Mouse (Mus musculus) spleen, embryonic (tissue): ENCODE measurements around the gene Nlrp4f.

Experiments used
- CTCF ChIA-PET: fragments of 350-600 bp; sonication (Branson Sonifier 250); formaldehyde crosslinking; loops from one replicate; lab custom pipeline; 2022; lab: Charles Lee

Gene Nlrp4f

DNA sequence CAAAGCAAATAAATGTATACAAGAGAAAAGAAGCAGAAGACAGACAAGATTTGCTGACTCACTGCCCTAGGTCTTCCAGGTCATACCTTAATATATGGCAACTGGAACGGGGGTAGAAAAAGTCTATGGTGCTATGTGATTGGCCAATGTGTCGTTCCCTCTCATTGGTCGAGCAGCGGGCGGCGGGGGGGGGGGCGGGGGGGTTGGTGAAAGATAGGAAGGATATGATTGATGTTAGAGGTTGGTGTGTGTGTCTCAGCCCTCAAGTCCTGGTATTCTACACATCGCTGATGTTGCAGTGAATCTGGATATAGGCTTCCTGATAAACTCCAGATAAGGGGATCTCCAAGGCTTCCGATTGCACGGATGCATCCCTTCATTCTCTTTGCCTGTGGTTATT lies at the start of gene Nlrp4f:
Gene Nlrp4f, minus strand, starts transcription at position 101 of the 400 bp plus-strand sequence.
- CTCF ChIA-PET, result no interaction called here

DNA sequence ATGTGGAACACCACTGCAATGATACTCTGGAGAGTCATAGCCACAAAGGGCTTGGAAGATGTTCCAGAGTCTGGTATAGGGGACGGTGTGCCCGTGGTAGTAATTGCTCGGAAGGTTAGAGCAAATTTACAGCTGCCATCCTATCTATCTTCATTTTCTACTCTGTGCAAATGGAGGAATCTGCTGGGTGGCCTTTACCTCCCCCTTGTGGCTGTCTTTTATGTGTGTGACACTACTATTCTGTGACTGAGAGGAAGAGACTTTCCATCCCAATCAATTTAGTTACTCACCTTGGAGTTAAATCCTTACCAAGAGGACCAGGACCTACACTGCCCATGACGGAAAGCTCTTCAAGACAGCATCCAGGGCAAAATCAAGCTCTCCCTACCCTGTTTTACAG lies 37.5 kb upstream of the Nlrp4f start:
- CTCF ChIA-PET, result no interaction called here

- CTCF ChIA-PET, result no interaction called here
Measured at GRCm38 (mm10) chr13:65242319-65242787, 36.6 kb upstream of the Nlrp4f start.

DNA sequence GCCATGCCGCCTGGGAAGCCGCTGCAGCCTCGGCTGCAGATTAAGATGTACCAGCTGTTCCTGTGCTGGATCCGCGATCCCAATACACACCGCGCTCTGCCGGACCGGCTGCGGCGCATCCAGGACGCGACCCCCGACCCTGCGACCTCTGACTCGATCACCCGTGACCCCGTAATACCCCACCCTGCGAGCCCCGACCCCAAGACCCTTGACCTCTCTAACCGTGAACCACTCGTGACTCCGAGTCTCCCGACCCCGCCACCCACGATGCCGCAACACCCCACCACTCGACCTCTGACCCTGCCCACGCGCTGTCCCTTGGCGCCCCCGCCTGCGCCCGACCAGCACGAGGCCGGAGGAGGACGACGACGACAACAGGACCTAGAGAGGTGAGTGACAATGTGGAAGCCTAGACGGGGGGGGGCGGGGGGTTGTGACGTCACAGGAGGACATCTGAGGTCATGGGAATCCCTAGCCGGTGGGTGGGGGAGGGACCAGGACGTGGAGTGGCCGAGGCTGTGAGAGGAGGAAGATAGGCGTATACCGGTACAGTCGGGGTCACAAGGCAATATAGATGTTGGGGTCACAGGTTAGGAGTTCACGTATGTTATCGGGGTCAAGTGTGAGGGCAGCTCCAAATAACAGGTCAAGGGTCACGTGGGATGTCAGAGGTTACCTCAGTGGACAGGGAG lies 36.0 kb upstream of the Nlrp4f start:
- CTCF ChIA-PET, result no interaction called here

DNA sequence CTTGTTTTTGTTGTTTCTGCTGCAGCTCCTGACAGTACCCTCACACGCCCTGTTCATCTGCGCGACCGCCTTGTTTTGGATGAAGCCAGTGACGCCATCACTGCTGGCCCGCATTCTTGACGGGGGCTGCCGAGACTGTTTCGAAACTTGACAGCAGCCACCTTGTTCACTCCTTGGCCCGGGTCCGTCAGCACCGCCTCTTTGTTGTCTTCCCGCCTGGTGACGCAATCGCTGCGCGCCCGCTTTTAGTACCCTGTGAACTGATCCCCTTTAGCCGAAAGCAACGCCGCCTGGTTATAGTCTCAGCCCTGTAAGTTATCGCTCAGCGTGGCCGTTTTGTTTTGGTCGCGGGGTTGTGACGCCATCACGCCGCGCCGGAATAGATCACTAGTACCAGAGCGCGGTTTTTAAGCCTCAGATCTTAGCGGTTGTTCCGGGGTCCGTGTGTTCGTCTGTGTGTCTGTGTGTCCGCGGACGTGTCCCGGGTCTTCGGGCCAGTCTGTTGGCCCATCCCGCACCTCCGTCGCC lies 35.4 kb upstream of the Nlrp4f start:
- CTCF ChIA-PET, result no interaction called here

DNA sequence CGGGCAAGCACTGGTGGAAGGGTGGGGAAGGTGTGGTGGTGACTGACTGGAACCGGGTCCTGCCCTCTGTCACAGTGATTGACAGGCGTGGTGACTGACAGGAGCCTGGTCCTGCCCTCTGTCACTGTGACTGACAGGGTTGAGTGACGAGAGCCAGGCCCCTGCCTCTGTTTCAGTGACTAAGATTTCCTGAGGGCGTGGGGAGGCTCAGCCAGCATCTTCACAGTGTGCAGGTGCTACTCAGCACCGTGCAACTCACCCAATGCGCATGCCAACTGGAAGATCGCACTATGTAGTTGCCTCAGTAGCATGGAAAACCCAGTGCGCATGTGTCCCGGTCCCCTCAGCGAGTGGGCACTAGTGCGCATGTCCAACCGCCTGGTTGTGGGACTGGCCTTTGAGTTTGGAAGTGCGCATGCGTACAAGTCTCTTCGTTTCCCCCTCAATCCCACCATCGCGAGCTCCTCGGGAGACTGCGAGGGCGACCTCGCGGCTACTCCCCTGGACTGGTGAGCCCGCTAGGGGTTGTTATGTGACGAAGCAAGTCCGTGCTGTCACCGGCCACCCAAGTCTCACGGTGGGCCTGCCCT lies 34.8 kb upstream of the Nlrp4f start:
- CTCF ChIA-PET, result no interaction called here

- CTCF ChIA-PET, result no interaction called here
Measured at GRCm38 (mm10) chr13:65237211-65237610, 31.4 kb upstream of the Nlrp4f start.

DNA sequence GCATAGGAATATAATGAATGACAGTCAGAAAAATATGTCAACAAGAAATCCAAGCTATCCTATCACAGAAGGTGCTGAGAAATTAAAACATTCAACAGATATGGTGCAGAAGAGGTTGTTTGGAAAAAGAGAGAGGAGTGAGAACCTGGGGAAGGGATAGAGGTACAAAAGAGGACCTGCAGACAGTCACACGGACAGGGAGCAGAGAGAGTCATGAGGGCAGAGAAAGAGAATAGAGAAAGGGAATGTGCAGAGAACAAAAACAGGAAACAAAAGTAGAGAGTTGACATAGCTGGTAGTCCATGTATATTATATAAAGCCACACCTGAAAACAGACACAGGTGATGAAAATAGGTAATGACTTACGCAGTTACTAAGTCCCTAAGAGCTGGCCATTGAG lies 20.9 kb upstream of the Nlrp4f start:
- CTCF ChIA-PET, result no interaction called here

DNA sequence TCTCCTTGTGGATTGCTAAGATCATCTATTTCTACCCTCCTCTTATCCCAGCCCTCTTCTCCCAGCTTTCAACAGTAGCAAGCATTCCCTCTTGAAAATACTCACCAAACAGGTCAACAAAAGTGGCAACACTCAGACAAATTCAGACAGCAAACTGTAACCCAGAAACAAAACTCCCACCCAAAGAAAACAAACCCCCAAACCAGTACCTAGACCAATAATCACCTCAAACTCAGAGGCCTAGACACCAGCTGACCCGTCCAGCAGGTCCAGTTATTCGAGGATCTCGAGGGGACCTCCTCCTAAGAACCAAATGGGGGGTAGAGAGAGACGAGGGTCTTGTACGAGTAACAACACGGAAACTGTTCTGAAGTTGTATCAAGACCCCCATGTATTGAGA lies 20.2 kb upstream of the Nlrp4f start:
- CTCF ChIA-PET, result no interaction called here

DNA sequence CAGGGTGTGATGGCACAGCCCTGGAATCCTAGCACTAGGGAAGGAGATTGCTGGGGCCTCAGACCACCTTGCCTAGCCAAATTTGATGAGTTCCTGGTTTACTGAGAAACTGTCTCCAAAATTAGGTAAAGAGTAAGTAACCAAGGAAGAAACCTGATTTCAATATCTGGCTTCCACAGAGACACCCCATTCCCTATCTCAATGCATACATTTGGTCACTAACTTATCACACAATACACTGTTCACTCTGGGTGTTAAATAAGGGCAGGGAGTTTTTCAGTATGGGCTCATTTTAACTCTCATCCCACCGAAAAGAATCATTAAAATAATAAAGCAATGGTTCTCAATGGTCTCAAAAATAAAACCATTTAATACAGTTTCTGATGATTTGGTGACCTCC lies 5.1 kb downstream of the Nlrp4f start:
- CTCF ChIA-PET, result no interaction called here

DNA sequence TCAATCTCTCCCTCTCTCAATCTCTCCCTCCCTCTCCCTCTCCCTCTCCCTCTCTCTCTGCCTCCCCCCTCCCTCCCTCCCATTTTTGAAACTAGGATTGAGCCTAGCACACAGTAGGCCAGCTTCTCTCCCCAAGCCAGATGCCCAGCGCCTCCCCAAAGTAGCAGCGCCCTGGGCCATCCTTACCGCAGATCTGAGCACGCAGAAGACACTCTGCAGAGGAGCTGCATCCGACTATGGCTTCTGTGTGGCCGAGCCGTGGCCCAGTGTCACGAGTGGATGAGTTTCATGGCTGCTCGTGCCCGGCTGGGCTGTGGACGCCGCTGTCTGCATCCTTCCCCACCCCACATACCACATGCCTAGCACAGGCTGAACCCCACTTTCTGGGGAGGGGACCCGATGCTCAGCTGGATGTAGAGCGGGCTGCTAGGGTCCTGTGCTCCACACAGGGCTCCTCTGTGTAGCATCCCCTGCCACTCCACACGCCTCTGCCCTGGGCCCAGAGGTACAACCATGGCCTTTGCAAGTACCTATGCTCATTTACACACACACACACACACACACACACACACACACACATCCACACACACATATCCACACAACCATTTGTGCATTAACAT lies 29.2 kb downstream of the Nlrp4f start:
- CTCF ChIA-PET, result interaction anchor here (0.7 kb wide), 1 partner anchor 580 kb away, joined by 3 read pairs; no protein-coding TSS in a partner anchor

- CTCF ChIA-PET, result interaction anchor here (0.7 kb wide), 1 partner anchor 579 kb away, joined by 3 read pairs; no protein-coding TSS in a partner anchor
Measured at GRCm38 (mm10) chr13:65175734-65176471, 29.9 kb downstream of the Nlrp4f start.

- CTCF ChIA-PET, result no interaction called here
Measured at GRCm38 (mm10) chr13:65174102-65174501, 31.7 kb downstream of the Nlrp4f start.

GRCm38 (mm10) chr13:65149940-65150339 lies 55.8 kb downstream of the Nlrp4f start, which contains the start of gene Olfr466:
Gene Olfr466, plus strand, starts transcription at chr13:65150240.
- CTCF ChIA-PET, result no interaction called here

GRCm38 (mm10) chr13:65137789-65138188 lies 68.0 kb downstream of the Nlrp4f start, which contains the start of gene Olfr465-ps1:
Gene Olfr465-ps1, plus strand, starts transcription at chr13:65138089.
- CTCF ChIA-PET, result no interaction called here
